ENCODE assay signal across 8 mouse cellular contexts in the genomic region with DNA sequence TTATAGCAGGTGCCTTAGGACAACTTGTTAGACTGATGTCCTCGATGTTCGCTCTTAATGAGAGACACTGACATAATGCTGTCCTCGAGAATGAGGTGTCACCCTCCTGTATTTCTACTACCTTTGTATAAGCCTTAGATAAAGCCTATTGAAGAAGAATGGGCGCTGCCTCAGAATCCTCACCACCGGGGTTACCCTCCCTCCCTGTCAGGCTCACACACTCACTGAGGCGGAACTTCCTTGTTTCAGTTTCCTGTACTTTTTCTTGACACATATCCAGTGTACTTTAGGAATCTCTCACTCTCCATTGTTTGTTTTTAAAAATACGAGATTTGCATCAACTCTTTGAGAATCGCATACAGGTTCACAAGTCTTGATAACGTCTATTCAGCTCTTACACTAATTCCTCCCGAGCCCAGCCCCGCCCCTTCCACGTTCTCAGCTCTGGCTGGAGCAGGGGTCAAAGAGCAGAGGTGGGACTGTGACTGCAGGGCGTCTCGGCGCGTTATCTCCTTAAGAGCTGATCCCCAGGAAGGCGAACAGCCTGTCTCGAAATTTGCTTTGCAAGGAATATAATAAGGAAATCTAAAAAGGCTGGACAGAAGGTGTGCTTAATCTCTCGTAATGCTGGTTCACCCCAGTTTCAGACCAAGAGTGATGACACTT. TPM values are rescaled to one million over a fixed set of nuclear protein-coding genes. Genes with fewer than 3 reads are reported as not detected.
DNase-seq lines count a peak whose midpoint lies in the region; ATAC-seq and TF ChIP-seq lines count a peak whose summit lies in the region.

No protein-coding gene starts in this region.

- peak overlapping the region; percentile 28 for H3K4me3 ChIP-seq in embryonic facial prominence, embryonic 12.5 days
- H3K4me3 ChIP-seq in hindbrain, postnatal 0 days (ENCODE audit: low read length), result peak overlapping the region; percentile 31
- H3K4me3 ChIP-seq in liver, embryonic 11.5 days (ENCODE audit: low read depth, low read length), result peak overlapping the region; percentile 43

- H3K9me3 ChIP-seq in embryonic facial prominence, embryonic 12.5 days, result no peaks in the 10 kb centered on the region
- H3K9me3 ChIP-seq in hindbrain, postnatal 0 days (ENCODE audit: low read length), result no peaks in the 10 kb centered on the region
- H3K9me3 ChIP-seq in liver, embryonic 11.5 days (ENCODE audit: control insufficient read depth, low read length), result no peaks in the 10 kb centered on the region

- TF ChIP-seq CTCF in hindbrain, postnatal 0 days (IDR thresholded peaks at IDR 0.05; ENCODE audit: low read depth), result no peak

- H3K4me1 ChIP-seq in embryonic facial prominence, embryonic 12.5 days, result no peaks in the 10 kb centered on the region; the same call in 1 of the 2 replicates
- no peaks in the 10 kb centered on the region for H3K4me1 ChIP-seq in hindbrain, postnatal 0 days (ENCODE audit: insufficient read depth, low read length)
- no peaks in the 10 kb centered on the region for H3K4me1 ChIP-seq in liver, embryonic 11.5 days (replicated peaks; ENCODE audit: control insufficient read depth, insufficient read depth, low read length)

- no peak overlapping the region for H3K27ac ChIP-seq in embryonic facial prominence, embryonic 12.5 days
- no peak overlapping the region for H3K27ac ChIP-seq in hindbrain, postnatal 0 days
- no peak overlapping the region for H3K27ac ChIP-seq in liver, embryonic 11.5 days (ENCODE audit: low read depth, low read length)

- H3K27me3 ChIP-seq in embryonic facial prominence, embryonic 12.5 days, result no peaks in the 10 kb centered on the region
- no peaks in the 10 kb centered on the region for H3K27me3 ChIP-seq in hindbrain, postnatal 0 days (ENCODE audit: insufficient read depth, low read length)
- H3K27me3 ChIP-seq in liver, embryonic 11.5 days (replicated peaks; ENCODE audit: control insufficient read depth, insufficient read depth, low read length), result no peaks in the 10 kb centered on the region

- peak; percentile 8 for DNase-seq in gastrocnemius, postnatal 25 days
- no peak for DNase-seq in gastrocnemius, adult 8-10 months (ENCODE audit: low spot score in 2 of 2)
- DNase-seq in hindbrain, postnatal 0 days (ENCODE audit: low spot score), result no peak
- no peak for DNase-seq in liver, embryonic 11.5 days (ENCODE audit: low spot score)
- peak; percentile 47 for DNase-seq in naive thymus-derived CD4-positive, alpha-beta T cell, adult 2 months (ENCODE audit: low read depth)
- no peak for DNase-seq in spleen, postnatal 14 days (ENCODE audit: low spot score in 2 of 2)
- no peak for DNase-seq in cerebellum, adult 11 months

- no peak for ATAC-seq in embryonic facial prominence, embryonic 12.5 days (ENCODE audit: insufficient number of reproducible peaks, insufficient read depth, low FRiP score, low TSS enrichment)
- ATAC-seq in hindbrain, postnatal 0 days, result no peak
- no peak; the same call in 1 of the 2 replicates for ATAC-seq in liver, embryonic 11.5 days (replicated peaks; ENCODE audit: low FRiP score)

- H3K36me3 ChIP-seq in embryonic facial prominence, embryonic 12.5 days, result no peaks in the 10 kb centered on the region
- H3K36me3 ChIP-seq in hindbrain, postnatal 0 days (ENCODE audit: insufficient read depth, low read length), result no peaks in the 10 kb centered on the region
- no peaks in the 10 kb centered on the region for H3K36me3 ChIP-seq in liver, embryonic 11.5 days (ENCODE audit: control insufficient read depth, insufficient read depth, low read length)

- no peak overlapping the region for H3K9ac ChIP-seq in embryonic facial prominence, embryonic 12.5 days
- H3K9ac ChIP-seq in hindbrain, postnatal 0 days (replicated peaks; ENCODE audit: low read length), result no peak overlapping the region; the same call in 1 of the 2 replicates
- H3K9ac ChIP-seq in liver, embryonic 11.5 days (ENCODE audit: low read depth, low read length), result 0 out of 2 replicates have a peak overlapping the region, but pooled peaks have one; percentile 4

- H3K4me2 ChIP-seq in embryonic facial prominence, embryonic 12.5 days (replicated peaks), result peak overlapping the region; percentile 51
- H3K4me2 ChIP-seq in hindbrain, postnatal 0 days (ENCODE audit: low read depth, low read length), result peak overlapping the region; percentile 59
- H3K4me2 ChIP-seq in liver, embryonic 11.5 days, result peak overlapping the region; percentile 57

- 14% methylated on average over 19 of the region's 19 CpGs for WGBS in embryonic facial prominence, embryonic 12.5 days
- 13% methylated on average over 19 of the region's 19 CpGs for WGBS in hindbrain, postnatal 0 days
- WGBS in liver, embryonic 11.5 days, result 11% methylated on average over 19 of the region's 19 CpGs

RNA-seq across cellular contexts. Expression of gene Aldoart2, which starts 4.9 kb away (rescaled TPM):
- total RNA-seq in gastrocnemius, postnatal 25 days (2021), result under 1 TPM in 1 of 2 experiments, not detected in 1; 0.20 TPM
- under 1 TPM in 1 of 4 experiments, not detected in 3; 0.15 TPM for total RNA-seq in gastrocnemius, adult 8-10 months (2022)
- polyA plus RNA-seq in embryonic facial prominence, embryonic 12.5 days (2016; fragmentation: Nextera tagmentation; extraction: Ambion mirVana), result not detected in 2 replicates
- 0.10 TPM in 1 of 2 replicates, not detected in the other for total RNA-seq in hindbrain, postnatal 0 days (2014; rRNA removed)
- polyA plus RNA-seq in hindbrain, postnatal 0 days (2015; fragmentation: Nextera tagmentation; extraction: Ambion mirVana), result 0.16 and 0.20 TPM in 2 replicates
- polyA plus RNA-seq in liver, embryonic 11.5 days (2014; fragmentation: Nextera tagmentation; extraction: Ambion mirVana), result 0.10 and 0.27 TPM in 2 replicates

RNA-seq across cellular contexts. Expression of gene Insm2, which starts 39.1 kb away (rescaled TPM):
- total RNA-seq in gastrocnemius, postnatal 25 days (2021), result not detected
- not detected for total RNA-seq in gastrocnemius, adult 8-10 months (2022)
- polyA plus RNA-seq in embryonic facial prominence, embryonic 12.5 days (2016; fragmentation: Nextera tagmentation; extraction: Ambion mirVana), result 0.93 and 1.1 TPM in 2 replicates
- total RNA-seq in hindbrain, postnatal 0 days (2014; rRNA removed), result 3.9 and 8.3 TPM in 2 replicates
- 2.5 and 2.7 TPM in 2 replicates for polyA plus RNA-seq in hindbrain, postnatal 0 days (2015; fragmentation: Nextera tagmentation; extraction: Ambion mirVana)
- 0.05 TPM in 1 of 2 replicates, not detected in the other for polyA plus RNA-seq in liver, embryonic 11.5 days (2014; fragmentation: Nextera tagmentation; extraction: Ambion mirVana)

Comparison
In these comparisons a context has a peak if more than half of its experiments do, and no peak if none do; other contexts are left out.
1. DNase-seq: peak in gastrocnemius, postnatal 25 days (single experiment) and naive thymus-derived CD4-positive, alpha-beta T cell, adult 2 months (single experiment); none in gastrocnemius, adult 8-10 months (0 of 2), hindbrain, postnatal 0 days (single experiment), liver, embryonic 11.5 days (single experiment), spleen, postnatal 14 days (0 of 2) and cerebellum, adult 11 months (single experiment).
2. Peak in every context shown above with its lines, with median percentiles within 50 percentile points of each other: H3K4me2 ChIP-seq and H3K4me3 ChIP-seq.